Mouse (Mus musculus) liver, postnatal 0 days (tissue): ENCODE results near the gene Me3. TPM values are rescaled to one million over a fixed set of nuclear protein-coding genes. Genes with fewer than 3 reads are reported as not detected.
"Not testable (repeated sequence)": the region's sequence is repeated elsewhere in the genome, so short reads cannot be mapped to it uniquely, and the experiment has no call there.

Experiments
- ATAC-seq: fragments of 200-750 bp; cut with Nextera tagmentation; 2 replicates; pipeline ENCODE4 v1.8.0; 2017; ENCODE audit warnings: mild to moderate bottlenecking, moderate library complexity
- DNase-seq: peaks from one replicate; pipeline ENCODE4 v3.0.0-alpha.2; 2016
- H3K27ac ChIP-seq: fragments of 300-500 bp; sonication (generic); 2 replicates; pipeline ENCODE4 v1.5.1; 2014; ENCODE audit warnings: antibody characterized with exemption, moderate library complexity, mild to moderate bottlenecking, low read depth
- H3K27me3 ChIP-seq: fragments of 300-500 bp; sonication (generic); 2 replicates; pipeline ENCODE4 v1.6.1; 2014; ENCODE audit warnings: low read length, control low read depth, mixed read lengths; ENCODE audit not compliant: insufficient read depth
- H3K36me3 ChIP-seq: fragments of 300-500 bp; sonication (generic); replicated peaks from 2 replicates; pipeline ENCODE4 v1.6.1; 2014; ENCODE audit warnings: mild to moderate bottlenecking, control low read depth, low read length, moderate library complexity, mixed read lengths; ENCODE audit not compliant: insufficient read depth
- H3K4me1 ChIP-seq: fragments of 300-500 bp; sonication (generic); 2 replicates; pipeline ENCODE4 v1.6.1; 2014; ENCODE audit warnings: antibody characterized with exemption, mild to moderate bottlenecking, control low read depth; ENCODE audit not compliant: insufficient read depth
- H3K4me2 ChIP-seq: fragments of 300-500 bp; sonication (generic); 2 replicates; pipeline ENCODE4 v1.6.1; 2014; ENCODE audit warnings: low read depth, mild to moderate bottlenecking, low read length, moderate library complexity, mixed read lengths
- H3K4me3 ChIP-seq: fragments of 300-500 bp; sonication (generic); 2 replicates; pipeline ENCODE4 v1.5.1; 2014; ENCODE audit warnings: low read depth, low read length
- H3K9ac ChIP-seq: fragments of 300-500 bp; sonication (generic); replicated peaks from 2 replicates; pipeline ENCODE4 v1.6.1; 2014; ENCODE audit warnings: mild to moderate bottlenecking, moderate library complexity
- H3K9me3 ChIP-seq: fragments of 300-500 bp; sonication (generic); 2 replicates; pipeline ENCODE4 v1.6.1; 2016; ENCODE audit warnings: mild to moderate bottlenecking, control low read depth, low read length, mixed read lengths
- CTCF ChIP-seq: sonication (generic); IDR thresholded peaks from 2 replicates; pipeline ENCODE4 v1.5.1; 2016; ENCODE audit warnings: antibody characterized with exemption, low read depth
- EP300 ChIP-seq: IDR thresholded peaks from 2 replicates; pipeline ENCODE4 v1.6.1; 2016; ENCODE audit warnings: antibody characterized with exemption, low read depth, mild to moderate bottlenecking
- WGBS: fragments of 180-500 bp; shearing (Covaris S2); extraction: QIAGEN DNeasy Blood & Tissue Kit; methylation state at CpG from one replicate; pipeline ENCODE4 v1.1.7; 2014; ENCODE audit not compliant: insufficient replicate concordance; 5-methylcytosine and 5-hydroxymethylcytosine counted together
- polyA plus RNA-seq: library from polyadenylated mRNA; unstranded; fragments of >200 nt; fragmentation: Nextera tagmentation; extraction: Ambion mirVana; gene quantifications from 2 replicates; pipeline ENCODE4 v1.2.1, GENCODE M21; 2015

The Me3 gene
- polyA plus RNA-seq, 1 experiment from 2014 or later, result 0.34 TPM

DNA sequence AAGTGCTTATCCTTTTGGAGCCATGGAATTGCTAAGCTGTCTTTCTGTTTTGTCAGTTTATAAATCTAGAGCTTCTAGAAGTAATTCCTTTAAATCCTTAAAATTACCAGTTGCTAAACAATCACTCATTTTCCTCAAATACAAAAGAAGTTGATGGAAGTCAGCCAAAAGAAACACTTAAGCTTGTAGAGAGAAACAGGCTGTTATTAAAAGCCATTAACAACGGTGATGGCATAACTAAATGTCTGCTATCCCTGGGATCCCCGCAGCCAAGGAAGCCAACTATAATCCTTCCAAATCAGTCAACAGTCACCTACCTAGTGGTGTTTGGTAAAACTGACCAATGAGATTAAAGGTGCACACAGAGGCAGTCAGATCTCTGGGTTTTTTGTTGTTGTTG lies 98.3 kb downstream of the Me3 start:
- Histone ChIP-seq H3K36me3 (no peaks in the 10 kb centered on the region), H3K9ac (no peak overlapping the region), H3K9me3 (no peaks in the 10 kb centered on the region), H3K4me3 (no peak overlapping the region), H3K27me3 (no peaks in the 10 kb centered on the region), H3K4me1 (no peaks in the 10 kb centered on the region), H3K4me2 (no peak overlapping the region), H3K27ac (no peak overlapping the region)
- DNase-seq (no peak), ATAC-seq (no peak)
- WGBS, result 83% methylated on average over 2 of the region's 2 CpGs
- TF ChIP-seq EP300 (no peak), CTCF (no peak)

DNA sequence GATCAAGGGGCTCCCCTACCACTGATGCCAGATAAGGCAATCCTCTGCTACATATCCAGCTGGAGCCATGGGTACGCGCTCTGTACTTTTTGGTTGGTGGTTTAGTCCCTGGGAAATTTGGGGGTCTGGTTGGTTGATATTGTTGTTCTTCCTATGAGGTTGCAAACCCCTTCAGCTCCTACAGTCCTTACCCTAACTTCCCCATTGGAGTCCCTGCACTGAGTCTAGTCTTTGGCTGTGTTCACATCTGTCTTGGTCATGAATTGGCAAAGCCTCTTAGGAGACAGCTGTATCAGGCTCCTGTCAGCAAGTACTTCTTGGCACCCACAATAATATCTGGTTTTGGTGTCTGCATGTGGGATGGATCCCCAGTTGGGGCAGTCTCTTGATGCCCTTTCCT lies 98.9 kb downstream of the Me3 start:
- H3K4me1 ChIP-seq, H3K4me3 ChIP-seq, H3K9ac ChIP-seq, H3K9me3 ChIP-seq, DNase-seq, H3K4me2 ChIP-seq, ATAC-seq, H3K27ac ChIP-seq, H3K36me3 ChIP-seq, H3K27me3 ChIP-seq: not testable (repeated sequence)
- 90% methylated on average over 2 of the region's 2 CpGs for WGBS

GRCm38 (mm10) chr7:89748415-89748814 lies 116.2 kb downstream of the Me3 start:
- no peaks in the 10 kb centered on the region for H3K4me1 ChIP-seq
- no peak overlapping the region for H3K4me2 ChIP-seq
- no peaks in the 10 kb centered on the region for H3K36me3 ChIP-seq
- H3K27me3 ChIP-seq, result no peaks in the 10 kb centered on the region
- H3K27ac ChIP-seq, result no peak overlapping the region
- no peak for TF ChIP-seq CTCF
- no peak for TF ChIP-seq EP300
- H3K9me3 ChIP-seq, result no peaks in the 10 kb centered on the region
- WGBS, result 58% methylated on average over 7 of the region's 7 CpGs
- DNase-seq, result no peak
- no peak overlapping the region for H3K9ac ChIP-seq
- ATAC-seq, result no peak
- no peak overlapping the region for H3K4me3 ChIP-seq

DNA sequence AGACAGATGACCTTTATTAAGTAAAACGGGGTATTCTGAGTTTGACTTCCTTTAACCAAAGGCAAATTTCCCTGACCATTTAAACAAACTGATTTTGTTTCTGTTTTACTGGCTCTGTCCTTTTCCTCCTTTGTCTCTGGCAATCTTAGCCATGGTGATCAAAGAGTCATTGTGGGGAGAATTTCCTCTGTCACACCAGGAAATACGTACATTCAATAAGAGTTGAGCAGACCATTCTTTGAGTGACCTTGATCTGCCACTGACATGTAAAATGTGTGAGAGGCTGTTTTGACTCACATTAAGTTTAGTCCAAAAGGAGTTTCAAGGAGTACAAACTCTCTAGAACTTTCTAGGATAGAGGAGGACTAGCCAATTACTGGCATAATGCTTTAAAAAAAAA lies 117.0 kb downstream of the Me3 start:
- H3K9ac ChIP-seq, result no peak overlapping the region
- no peak overlapping the region for H3K4me2 ChIP-seq
- no peaks in the 10 kb centered on the region for H3K4me1 ChIP-seq
- DNase-seq (no peak), ATAC-seq (no peak)
- H3K36me3 ChIP-seq, result no peaks in the 10 kb centered on the region
- no peak overlapping the region for H3K27ac ChIP-seq
- TF ChIP-seq CTCF, result no peak
- TF ChIP-seq EP300, result no peak
- H3K4me3 ChIP-seq, result no peak overlapping the region
- H3K27me3 ChIP-seq, result no peaks in the 10 kb centered on the region
- WGBS, result 43% methylated on average over 2 of the region's 2 CpGs
- no peaks in the 10 kb centered on the region for H3K9me3 ChIP-seq

DNA sequence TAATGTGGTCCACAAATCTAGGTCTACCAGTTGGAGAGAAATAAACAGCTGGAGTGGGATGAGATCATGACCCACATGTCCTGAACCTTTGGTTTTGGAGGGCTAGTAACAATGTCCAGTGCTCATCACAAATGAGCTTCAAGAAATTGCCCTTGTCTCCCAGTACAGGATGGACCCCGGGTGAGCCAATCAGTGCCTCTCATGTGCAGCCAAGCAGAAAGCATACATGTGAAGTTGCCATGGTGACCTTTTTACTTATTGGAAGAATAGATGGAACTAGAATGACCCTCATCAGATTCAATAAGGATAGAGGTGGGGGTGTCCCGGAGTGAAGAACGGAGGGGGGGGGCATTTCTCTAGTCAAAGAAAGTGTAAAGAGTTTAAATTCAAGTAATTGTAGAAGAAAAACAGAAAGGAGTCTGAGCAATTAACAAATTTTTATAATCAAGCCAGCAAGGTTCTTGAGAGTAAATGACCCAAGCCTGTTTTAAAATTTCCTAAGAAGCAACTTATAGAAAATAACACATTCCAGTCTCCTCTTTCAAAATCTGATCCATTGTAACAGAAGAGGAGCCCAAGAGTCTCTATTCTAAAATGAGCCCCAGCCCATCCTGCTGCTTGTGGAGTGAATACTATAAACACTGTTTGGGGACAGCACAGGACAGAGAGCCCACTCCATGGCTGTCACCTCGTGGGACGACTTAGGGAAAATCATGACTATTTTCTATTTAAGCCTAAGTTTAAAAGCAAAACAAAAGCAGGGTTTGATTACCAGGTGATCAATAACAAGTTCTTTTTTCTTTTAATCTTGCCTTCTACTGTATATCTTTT lies 134.7 kb downstream of the Me3 start:
- H3K4me1 ChIP-seq, result no peaks in the 10 kb centered on the region
- H3K9me3 ChIP-seq, result no peaks in the 10 kb centered on the region
- no peak overlapping the region for H3K4me3 ChIP-seq
- H3K27ac ChIP-seq, result no peak overlapping the region
- no peak overlapping the region for H3K9ac ChIP-seq
- no peak overlapping the region for H3K4me2 ChIP-seq
- DNase-seq (no peak), ATAC-seq (no peak)
- H3K27me3 ChIP-seq, result no peaks in the 10 kb centered on the region
- WGBS, result 75% methylated on average over 5 of the region's 5 CpGs
- H3K36me3 ChIP-seq, result no peaks in the 10 kb centered on the region
- TF ChIP-seq EP300, result no peak
- no peak for TF ChIP-seq CTCF

DNA sequence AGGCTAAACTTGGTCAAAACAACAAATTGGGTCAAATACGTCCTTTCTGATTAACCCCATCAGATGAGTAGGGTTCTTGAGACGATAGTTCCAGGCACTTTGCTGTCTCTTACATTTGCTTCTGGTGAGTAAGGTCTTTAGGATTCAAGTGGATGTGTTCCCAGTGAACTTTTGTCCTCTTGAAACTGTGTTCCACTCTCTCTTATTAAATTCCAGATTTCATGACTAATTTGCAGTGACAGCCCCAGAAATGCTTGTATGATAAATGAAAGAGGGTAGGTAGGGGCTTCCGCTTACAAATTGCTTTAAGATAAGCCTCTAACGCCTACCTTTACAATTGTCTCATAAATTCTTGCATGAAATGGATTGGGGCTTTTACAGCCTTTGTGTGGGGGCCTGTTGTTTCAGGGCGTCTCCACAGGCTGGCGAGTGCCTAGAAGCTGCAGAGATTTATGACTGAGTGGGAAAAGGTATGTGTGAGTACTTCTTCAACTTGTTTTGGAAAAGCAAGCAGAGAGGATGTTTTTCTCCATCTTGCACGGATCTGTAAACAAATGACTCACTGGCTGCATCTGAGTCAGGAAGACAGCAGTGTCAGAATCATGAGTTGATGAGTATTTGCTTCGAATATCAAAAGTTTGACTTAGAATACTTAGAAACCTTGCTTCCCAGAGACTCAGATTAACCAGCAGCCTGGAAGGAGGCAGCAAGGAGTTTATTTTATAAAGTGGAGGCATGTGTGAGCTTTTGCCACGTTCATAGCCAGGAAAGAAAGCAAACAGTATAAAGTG lies 137.1 kb downstream of the Me3 start:
- Histone ChIP-seq H3K27me3 (no peaks in the 10 kb centered on the region), H3K9me3 (no peaks in the 10 kb centered on the region), H3K27ac (no peak overlapping the region), H3K4me3 (no peak overlapping the region), H3K4me1 (no peaks in the 10 kb centered on the region; the same call in 1 of the 2 replicates), H3K9ac (no peak overlapping the region), H3K4me2 (no peak overlapping the region), H3K36me3 (no peaks in the 10 kb centered on the region)
- TF ChIP-seq CTCF, result no peak
- no peak for TF ChIP-seq EP300
- DNase-seq (no peak), ATAC-seq (no peak)
- 40% methylated on average over 9 of the region's 9 CpGs for WGBS
